Comparison of ENCODE assay signal across 8 mouse cellular contexts in genomic region chr4:144949441-144950326, GRCm38 (mm10). TPM values are rescaled to one million over a fixed set of nuclear protein-coding genes. Genes with fewer than 3 reads are reported as not detected.
DNase-seq lines count a peak whose midpoint lies in the region; ATAC-seq and TF ChIP-seq lines count a peak whose summit lies in the region.

No protein-coding gene starts in this region.

- no peak for TF ChIP-seq CTCF in heart, postnatal 0 days (IDR thresholded peaks at IDR 0.05; ENCODE audit: low read depth)

- H3K36me3 ChIP-seq in heart, postnatal 0 days (replicated peaks; ENCODE audit: control insufficient read depth, insufficient read depth, low read length) = no peaks in the 10 kb centered on the region

- H3K27ac ChIP-seq in heart, postnatal 0 days (ENCODE audit: low read depth) = peak overlapping the region; percentile 92

- H3K4me3 ChIP-seq in heart, postnatal 0 days (ENCODE audit: low read depth, low read length) = no peak overlapping the region

- TF ChIP-seq EP300 in heart, postnatal 0 days (IDR thresholded peaks at IDR 0.05; ENCODE audit: low read depth) = peak; percentile 58; the same call in 1 of the 2 replicates

- DNase-seq in spleen, adult 12 weeks (ENCODE audit: low spot score) = peak; percentile 57
- DNase-seq in spleen, adult 18-20 months = no peak
- peak; percentile 77 for DNase-seq in heart, postnatal 0 days (ENCODE audit: low spot score)
- peak; percentile 88 for DNase-seq in kidney, postnatal 14 days
- peak; percentile 66 to 84 for DNase-seq in spleen, postnatal 10 days (ENCODE audit: low spot score in 2 of 2)
- no peak for DNase-seq in B cell, adult 2 months

- ATAC-seq in erythroid progenitor cell, adult 5-6 weeks (replicated peaks; ENCODE audit: low FRiP score, poor library complexity, severe bottlenecking) = peak; percentile 92
- ATAC-seq in heart, postnatal 0 days (ENCODE audit: insufficient read depth, low read depth) = peak; percentile 67
- ATAC-seq in megakaryocyte, adult 5-6 weeks (ENCODE audit: poor library complexity, severe bottlenecking) = peak; percentile 71

- H3K9ac ChIP-seq in heart, postnatal 0 days (replicated peaks; ENCODE audit: low read depth, low read length) = peak overlapping the region; percentile 36; the same call in 1 of the 2 replicates

- H3K9me3 ChIP-seq in heart, postnatal 0 days (replicated peaks; ENCODE audit: control insufficient read depth, low read length) = no peaks in the 10 kb centered on the region

- no peak overlapping the region for H3K4me2 ChIP-seq in heart, postnatal 0 days (ENCODE audit: low read depth, low read length)

- 13% methylated on average over 9 of the region's 9 CpGs for WGBS in heart, postnatal 0 days

- H3K4me1 ChIP-seq in heart, postnatal 0 days (ENCODE audit: control insufficient read depth, insufficient read depth) = peaks cover 47% of the 10 kb centered on the region

- H3K27me3 ChIP-seq in heart, postnatal 0 days (ENCODE audit: control insufficient read depth, insufficient read depth, low read length) = no peaks in the 10 kb centered on the region

RNA-seq across cellular contexts. Expression of gene Dhrs3, which starts 57.1 kb away (rescaled TPM):
- total RNA-seq in erythroid progenitor cell, adult 5-6 weeks (2015; ENCODE audit: low replicate concordance) = 11.7 and 23.8 TPM in 2 replicates
- total RNA-seq in erythroid progenitor cell, adult 5-6 weeks (2017; ENCODE audit: low replicate concordance) = 9.5 and 14.1 TPM in 2 replicates
- 17.3 and 45.0 TPM in 2 replicates for total RNA-seq in heart, postnatal 0 days (2014; rRNA removed; ENCODE audit: low replicate concordance)
- 39.0 and 46.6 TPM in 2 replicates for polyA plus RNA-seq in heart, postnatal 0 days (2015; fragmentation: Nextera tagmentation; extraction: Ambion mirVana)
- 49.7 and 49.8 TPM in 2 replicates for total RNA-seq in megakaryocyte, adult 5-6 weeks (2015)
- total RNA-seq in megakaryocyte, adult 5-6 weeks (2017) = 60.0 and 61.4 TPM in 2 replicates

Comparison
In these comparisons a context has a peak if more than half of its experiments do, and no peak if none do; other contexts are left out.
1. DNase-seq: peak in spleen, adult 12 weeks (single experiment), heart, postnatal 0 days (single experiment), kidney, postnatal 14 days (single experiment) and spleen, postnatal 10 days (2 of 2); none in spleen, adult 18-20 months (0 of 2) and B cell, adult 2 months (0 of 2).
2. Peak in every context shown above with its lines, with median percentiles within 50 percentile points of each other: ATAC-seq.